Mouse (Mus musculus) forebrain, embryonic 12.5 days (tissue): ENCODE measurements around the gene Dazap2. TPM values are rescaled to one million over a fixed set of nuclear protein-coding genes. Genes with fewer than 3 reads are reported as not detected.

Experiments
- ATAC-seq: fragments of 200-750 bp; cut with Nextera tagmentation; 2 replicates; pipeline ENCODE4 v1.8.0; 2017; ENCODE audit warnings: moderate TSS enrichment; ENCODE audit not compliant: low FRiP score
- H3K27ac ChIP-seq: fragments of 300-500 bp; sonication (generic); 2 replicates; pipeline ENCODE4 v1.5.1; 2016; ENCODE audit warnings: mild to moderate bottlenecking
- H3K27me3 ChIP-seq: fragments of 300-500 bp; sonication (generic); 2 replicates; pipeline ENCODE4 v1.6.1; 2016; ENCODE audit warnings: mild to moderate bottlenecking
- H3K36me3 ChIP-seq: fragments of 300-500 bp; sonication (generic); replicated peaks from 2 replicates; pipeline ENCODE4 v1.6.1; 2016; ENCODE audit warnings: mild to moderate bottlenecking
- H3K4me1 ChIP-seq: fragments of 300-500 bp; sonication (generic); 2 replicates; pipeline ENCODE4 v1.6.1; 2016
- H3K4me2 ChIP-seq: fragments of 300-500 bp; sonication (generic); 2 replicates; pipeline ENCODE4 v1.6.1; 2016; ENCODE audit warnings: mild to moderate bottlenecking, moderate library complexity
- H3K4me3 ChIP-seq: fragments of 300-500 bp; sonication (generic); replicated peaks from 2 replicates; pipeline ENCODE4 v1.5.1; 2016; ENCODE audit warnings: mild to moderate bottlenecking
- H3K9ac ChIP-seq: fragments of 300-500 bp; sonication (generic); 2 replicates; pipeline ENCODE4 v1.6.1; 2016; ENCODE audit warnings: mild to moderate bottlenecking
- H3K9me3 ChIP-seq: fragments of 300-500 bp; sonication (generic); 2 replicates; pipeline ENCODE4 v1.6.1; 2016
- WGBS: fragments of 180-500 bp; shearing (Covaris S2); methylation state at CpG from one replicate; pipeline ENCODE4 v1.1.7; 2016; 5-methylcytosine and 5-hydroxymethylcytosine counted together
- microRNA-seq: library from miRNA; unstranded; fragments of <30 nt; microRNA quantifications from one replicate; pipeline ENCODE4, GENCODE M21; 2017
- polyA plus RNA-seq: library from polyadenylated mRNA; unstranded; fragments of >200 nt; fragmentation: Nextera tagmentation; extraction: Ambion mirVana; gene quantifications from 2 replicates; pipeline ENCODE4 v1.2.1, GENCODE M21; 2016

Gene Dazap2
- polyA plus RNA-seq, 1 experiment from 2014 or later: 197 TPM

GRCm38 (mm10) chr15:100669337-100669736 is 54.2 kb downstream of the Dazap2 start, which contains the start of gene Bin2:
Gene Bin2 (minus strand): TSS chr15:100669553.
- H3K9ac ChIP-seq: no peak within 1 kb of the TSS
- H3K9me3 ChIP-seq: no peaks in the 10 kb centered on the region
- no peak within 1 kb of the TSS for H3K4me2 ChIP-seq
- no peak for ATAC-seq
- H3K36me3 ChIP-seq: no peaks in the 10 kb centered on the region
- H3K4me3 ChIP-seq: no peak within 1 kb of the TSS
- H3K4me1 ChIP-seq: peaks cover 10% of the 10 kb centered on the region
- no peak within 1 kb of the TSS for H3K27ac ChIP-seq
- no peaks in the 10 kb centered on the region for H3K27me3 ChIP-seq
- WGBS: 91% methylated on average over 20 of the region's 20 CpGs

GRCm38 (mm10) chr15:100670004-100670403 is 54.9 kb downstream of the Dazap2 start:
- Histone ChIP-seq H3K4me2 (no peak overlapping the region), H3K27ac (no peak overlapping the region), H3K4me1 (peaks cover 10% of the 10 kb centered on the region), H3K9me3 (no peaks in the 10 kb centered on the region), H3K36me3 (no peaks in the 10 kb centered on the region), H3K9ac (no peak overlapping the region), H3K27me3 (no peaks in the 10 kb centered on the region), H3K4me3 (no peak overlapping the region)
- 84% methylated on average over 8 of the region's 8 CpGs for WGBS
- ATAC-seq: no peak

Small RNA genes within 50 kb of the gene (microRNA-seq; reads per million reads assigned to microRNA genes)
- gene Mir6961: not detected

Other genes starting within 250 kb of the Dazap2 start
- 0.08 and 0.17 TPM in 2 replicates for gene Gm5475, start 193.2 kb upstream of the Dazap2 start, polyA plus RNA-seq
- gene Slc11a2, start 190.3 kb upstream of the Dazap2 start, polyA plus RNA-seq: 25.6 and 26.0 TPM in 2 replicates
- gene Letmd1, start 146.3 kb upstream of the Dazap2 start, polyA plus RNA-seq: 41.9 and 47.7 TPM in 2 replicates
- gene Csrnp2, start 119.9 kb upstream of the Dazap2 start, polyA plus RNA-seq: 36.4 and 37.0 TPM in 2 replicates
- 41.7 and 44.8 TPM in 2 replicates for gene Tfcp2, start 63.3 kb upstream of the Dazap2 start, polyA plus RNA-seq
- 27.3 and 33.8 TPM in 2 replicates for gene Pou6f1, start 15.4 kb upstream of the Dazap2 start, polyA plus RNA-seq
- 2.8 and 2.9 TPM in 2 replicates for gene Smagp, start 21.6 kb downstream of the Dazap2 start, polyA plus RNA-seq
- 1.9 and 2.2 TPM in 2 replicates for gene Bin2, start 54.2 kb downstream of the Dazap2 start, polyA plus RNA-seq
- gene Cela1, start 72.6 kb downstream of the Dazap2 start, polyA plus RNA-seq: not detected in 2 replicates
- gene Galnt6, start 114.0 kb downstream of the Dazap2 start, polyA plus RNA-seq: 0.05 TPM in 1 of 2 replicates, not detected in the other
- gene Slc4a8, start 146.4 kb downstream of the Dazap2 start, polyA plus RNA-seq: 18.6 and 19.5 TPM in 2 replicates